Mouse (Mus musculus) ES-E14 (cell line): ENCODE results near the gene Cdkl1. TPM values are rescaled to one million over a fixed set of nuclear protein-coding genes. Genes with fewer than 3 reads are reported as not detected.

Experiments used
- DNase-seq: peaks from one replicate; pipeline ENCODE4 v3.0.0-alpha.2; 2013; ENCODE audit warnings: low read depth, low spot score
- H3K27ac ChIP-seq: 2 replicates; pipeline ENCODE4 v1.5.1; 2012; ENCODE audit warnings: low read depth, mild to moderate bottlenecking, low read length, moderate library complexity, mixed read lengths; ENCODE audit not compliant: poor library complexity, insufficient read depth, severe bottlenecking
- H3K36me3 ChIP-seq: 2 replicates; pipeline ENCODE4 v1.6.1; 2012; ENCODE audit warnings: mild to moderate bottlenecking, low read length, moderate library complexity, mixed read lengths; ENCODE audit not compliant: control insufficient read depth, poor library complexity, insufficient read depth, severe bottlenecking
- H3K4me1 ChIP-seq, 2 experiments: fragments of 150-350 bp in 1 of 2; sonication (generic) in 1 of 2; 2 replicates each; pipeline ENCODE4 v1.6.1; 2012; ENCODE audit warnings: low read length in 2 of 2, mild to moderate bottlenecking in 1 of 2, mixed read lengths in 1 of 2; ENCODE audit not compliant: control insufficient read depth in 2 of 2, insufficient read depth in 2 of 2, poor library complexity in 1 of 2
- H3K4me3 ChIP-seq, 2 experiments: fragments of 150-350 bp in 1 of 2; sonication (generic) in 1 of 2; 2 replicates each; pipeline ENCODE4 v1.5.1; 2012; ENCODE audit warnings: low read length in 2 of 2, low read depth in 1 of 2, mild to moderate bottlenecking in 1 of 2, mixed read lengths in 1 of 2; ENCODE audit not compliant: insufficient read depth in 1 of 2, poor library complexity in 1 of 2, severe bottlenecking in 1 of 2
- H3K9ac ChIP-seq: 2 replicates; pipeline ENCODE4 v1.6.1; 2012; ENCODE audit warnings: low read depth, mild to moderate bottlenecking, low read length, mixed read lengths; ENCODE audit not compliant: poor library complexity, insufficient read depth, severe bottlenecking
- H3K9me3 ChIP-seq: fragments of 150-350 bp; sonication (generic); 2 replicates; pipeline ENCODE4 v1.6.1; 2012; ENCODE audit warnings: low read depth, mild to moderate bottlenecking, low read length; ENCODE audit not compliant: control insufficient read depth, insufficient read depth
- CHD2 ChIP-seq: IDR thresholded peaks from 2 replicates; pipeline ENCODE4 v1.6.1; 2014; ENCODE audit warnings: mild to moderate bottlenecking, low read depth, low read length, inconsistent platforms
- HCFC1 ChIP-seq: IDR thresholded peaks from 2 replicates; pipeline ENCODE4 v1.6.1; 2012; ENCODE audit warnings: low read length, inconsistent platforms, borderline replicate concordance; ENCODE audit not compliant: insufficient read depth
- MAFK ChIP-seq: IDR thresholded peaks from 2 replicates; pipeline ENCODE4 v1.6.1; 2014; ENCODE audit warnings: mild to moderate bottlenecking, low read depth, low read length, inconsistent platforms; ENCODE audit not compliant: insufficient read depth
- ZC3H11A ChIP-seq: IDR thresholded peaks from 2 replicates; pipeline ENCODE4 v1.6.1; 2012; ENCODE audit warnings: low read depth, mild to moderate bottlenecking, inconsistent platforms, low read length, borderline replicate concordance
- ZNF384 ChIP-seq: IDR thresholded peaks from 2 replicates; pipeline ENCODE4 v1.6.1; 2012; ENCODE audit warnings: low read depth, low read length, inconsistent platforms
- in situ Hi-C, 2 experiments: fragments of 600-800 bp; cut with MboI; formaldehyde crosslinking; loops; one replicate each; pipeline ENCODE4 v1.15.1; 2025; ENCODE audit warnings: low sequenced_read_pairs in 2 of 2, inconsistent platforms in 1 of 2; ENCODE audit not compliant: unreplicated experiment in 2 of 2
- total RNA-seq: library from RNA; depleted of rRNA; stranded (reverse); fragments of 300-350 nt; gene quantifications from 2 replicates; pipeline ENCODE4 v1.2.3, GENCODE M21; 2012

Gene Cdkl1
- total RNA-seq, 1 experiment, result 3.0 TPM

- H3K4me3 ChIP-seq, result peak within 1 kb of the TSS; percentile 83 to 85
- H3K9me3 ChIP-seq, result peaks cover 8% of the 10 kb centered on the region
- TF ChIP-seq HCFC1 (no peak), MAFK (no peak), ZNF384 (no peak), CHD2 (no peak), ZC3H11A (no peak)
- peaks cover 5 to 14% of the 10 kb centered on the region in 2 experiments; a peak in 3 of 4 replicates for H3K4me1 ChIP-seq
- peak within 1 kb of the TSS; percentile 54; the same call in 1 of the 2 replicates for H3K27ac ChIP-seq
- peak within 1 kb of the TSS; percentile 86 for H3K9ac ChIP-seq
- peaks cover 11% of the 10 kb centered on the region for H3K36me3 ChIP-seq
- in situ Hi-C loops, result no loop called here
- peak; percentile 97 for DNase-seq
Observed at GRCm38 (mm10) chr12:69724711-69725460, 66.2 kb downstream of the Cdkl1 start, which contains the start of the genes L2hgdh and Atp5s. TSS of gene L2hgdh (minus strand) at chr12:69724873. TSS of gene Atp5s (plus strand) at chr12:69724950.

- Histone ChIP-seq H3K36me3 (peaks cover 13% of the 10 kb centered on the region), H3K4me1 (peaks cover 4 to 10% of the 10 kb centered on the region in 2 experiments; a peak in 3 of 4 replicates), H3K27ac (no peak overlapping the region; the same call in 1 of the 2 replicates), H3K9ac (peak overlapping the region; percentile 76), H3K4me3 (peak overlapping the region; percentile 83 to 85), H3K9me3 (peaks cover 8% of the 10 kb centered on the region)
- TF ChIP-seq MAFK (no peak), HCFC1 (no peak), ZC3H11A (no peak), CHD2 (no peak), ZNF384 (no peak)
- in situ Hi-C loops, result no loop called here
- no peak for DNase-seq
Observed at GRCm38 (mm10) chr12:69724018-69724710, 66.9 kb downstream of the Cdkl1 start.

GRCm38 (mm10) chr12:69723376-69723775 lies 67.7 kb downstream of the Cdkl1 start:
- DNase-seq, result no peak
- in situ Hi-C loops, result no loop called here
- H3K4me1 ChIP-seq, result peaks cover 0 to 5% of the 10 kb centered on the region in 2 experiments; a peak in 2 of 4 replicates
- peaks cover 16% of the 10 kb centered on the region for H3K36me3 ChIP-seq
- H3K4me3 ChIP-seq, result peak overlapping the region; percentile 83 to 85; a peak in 3 of 4 replicates
- peaks cover 9% of the 10 kb centered on the region for H3K9me3 ChIP-seq
- no peak overlapping the region for H3K27ac ChIP-seq
- TF ChIP-seq ZC3H11A (no peak), ZNF384 (no peak), CHD2 (no peak), MAFK (no peak), HCFC1 (no peak)
- 0 out of 2 replicates have a peak overlapping the region, but pooled peaks have one; percentile 37 for H3K9ac ChIP-seq

- H3K9ac ChIP-seq, result no peak overlapping the region
- in situ Hi-C loops, result no loop called here
- TF ChIP-seq ZC3H11A (no peak), HCFC1 (no peak), MAFK (no peak), CHD2 (no peak), ZNF384 (no peak)
- DNase-seq, result no peak
- H3K4me1 ChIP-seq, result peaks cover 0 to 5% of the 10 kb centered on the region in 2 experiments; a peak in 2 of 4 replicates
- no peak overlapping the region for H3K4me3 ChIP-seq
- H3K9me3 ChIP-seq, result peaks cover 9% of the 10 kb centered on the region
- H3K27ac ChIP-seq, result no peak overlapping the region
- peaks cover 20% of the 10 kb centered on the region for H3K36me3 ChIP-seq
Observed at GRCm38 (mm10) chr12:69722857-69723256, 68.2 kb downstream of the Cdkl1 start.
